Mouse (Mus musculus) brown adipose tissue, adult 24 weeks (tissue): ENCODE data around the gene Col16a1. TPM values are rescaled to one million over a fixed set of nuclear protein-coding genes. Genes with fewer than 3 reads are reported as not detected.

Source experiments
- H3K27ac ChIP-seq: fragments of 200-500 bp; replicated peaks from 2 replicates; pipeline ENCODE4 v1.5.1; 2012; ENCODE audit warnings: low read depth, mild to moderate bottlenecking, low read length
- H3K4me1 ChIP-seq: fragments of 200-500 bp; 2 replicates; pipeline ENCODE4 v1.6.1; 2012; ENCODE audit warnings: low read length, mixed read lengths; ENCODE audit not compliant: control insufficient read depth, insufficient read depth, insufficient read length
- H3K4me3 ChIP-seq: fragments of 200-500 bp; 2 replicates; pipeline ENCODE4 v1.5.1; 2012; ENCODE audit warnings: low read depth, mild to moderate bottlenecking, low read length, moderate library complexity; ENCODE audit not compliant: insufficient read depth
- polyA plus RNA-seq: library from polyadenylated mRNA; stranded (reverse); fragments of >200 nt; gene quantifications from 2 replicates; pipeline ENCODE4 v1.2.4, GENCODE M21; 2012; ENCODE audit not compliant: missing spikeins, insufficient read depth, insufficient read length

The Col16a1 gene
- polyA plus RNA-seq, 1 experiment, result 1.2 TPM

- Histone ChIP-seq H3K27ac (no peak overlapping the region), H3K4me3 (no peak overlapping the region), H3K4me1 (no peaks in the 10 kb centered on the region)
Measured at GRCm38 (mm10) chr4:130085246-130085820, 37.7 kb downstream of the Col16a1 start.

DNA sequence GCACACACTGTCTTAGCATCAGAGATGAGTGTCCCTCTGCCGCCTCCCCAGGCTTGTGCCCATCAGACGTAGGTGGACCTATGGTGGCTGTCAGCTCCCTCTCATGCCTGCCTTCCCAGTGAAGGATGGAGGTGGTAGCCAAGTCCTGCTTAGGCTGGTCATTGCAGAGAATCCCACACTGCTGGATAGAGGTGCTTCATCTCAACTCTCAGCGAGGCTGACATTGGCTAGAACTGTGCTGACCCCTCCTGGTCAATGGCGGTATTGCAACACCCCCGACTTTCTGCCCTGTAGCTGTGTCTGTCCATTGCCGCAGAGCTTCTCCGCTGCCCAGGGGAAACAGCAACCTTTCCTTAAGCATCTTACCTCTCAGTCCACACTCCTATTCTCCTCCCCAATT is 39.7 kb downstream of the Col16a1 start:
- no peak overlapping the region for H3K27ac ChIP-seq
- no peaks in the 10 kb centered on the region for H3K4me1 ChIP-seq
- H3K4me3 ChIP-seq, result no peak overlapping the region

DNA sequence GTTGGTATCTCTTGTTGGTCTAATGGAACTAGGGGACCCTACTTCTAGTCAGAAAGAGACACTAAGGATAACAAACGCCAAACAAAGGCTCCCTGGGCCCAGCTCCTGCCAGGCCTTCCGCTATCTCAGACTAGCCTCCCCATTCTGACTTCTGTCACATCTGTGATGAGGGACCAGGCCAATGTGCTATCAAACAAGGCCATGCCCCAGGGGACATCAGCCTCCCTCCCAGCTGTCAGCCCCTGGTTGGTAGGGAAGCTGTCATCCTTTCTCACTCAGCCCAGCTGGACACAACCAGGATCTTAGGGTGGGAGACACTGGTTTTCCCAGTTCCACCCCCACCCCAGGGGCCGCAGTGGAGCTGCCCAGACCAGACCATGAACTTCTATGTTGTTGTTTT is 47.5 kb downstream of the Col16a1 start:
- H3K4me3 ChIP-seq, result no peak overlapping the region
- no peak overlapping the region for H3K27ac ChIP-seq
- no peaks in the 10 kb centered on the region for H3K4me1 ChIP-seq

GRCm38 (mm10) chr4:130101183-130101582 is 53.5 kb downstream of the Col16a1 start:
- Histone ChIP-seq H3K27ac (no peak overlapping the region), H3K4me3 (no peak overlapping the region)

GRCm38 (mm10) chr4:130102111-130102651 is 54.5 kb downstream of the Col16a1 start, which contains the start of gene Pef1:
Pef1 (plus strand) TSS chr4:130102558.
- Histone ChIP-seq H3K4me3 (no peak within 1 kb of the TSS), H3K4me1 (no peaks in the 10 kb centered on the region), H3K27ac (no peak within 1 kb of the TSS)

More at GRCm38 (mm10) chr4:130101183-130101582, 53.5 kb downstream of the Col16a1 start:
- H3K4me1 ChIP-seq, result no peaks in the 10 kb centered on the region

- no peak overlapping the region for H3K27ac ChIP-seq
- H3K4me3 ChIP-seq, result no peak overlapping the region
- H3K4me1 ChIP-seq, result no peaks in the 10 kb centered on the region
Measured at GRCm38 (mm10) chr4:130103632-130104031, 56.0 kb downstream of the Col16a1 start.

GRCm38 (mm10) chr4:130104584-130104983 is 56.9 kb downstream of the Col16a1 start:
- H3K27ac ChIP-seq, result no peak overlapping the region
- no peak overlapping the region for H3K4me3 ChIP-seq
- H3K4me1 ChIP-seq, result peaks cover 6% of the 10 kb centered on the region

GRCm38 (mm10) chr4:130107065-130107443 is 59.4 kb downstream of the Col16a1 start:
- Histone ChIP-seq H3K4me1 (peaks cover 18% of the 10 kb centered on the region), H3K27ac (peak overlapping the region; percentile 87), H3K4me3 (peak overlapping the region; percentile 72)

- H3K27ac ChIP-seq, result peak overlapping the region; percentile 87
- H3K4me3 ChIP-seq, result peak overlapping the region; percentile 86
- H3K4me1 ChIP-seq, result peaks cover 22% of the 10 kb centered on the region
Measured at GRCm38 (mm10) chr4:130107444-130108131, 59.9 kb downstream of the Col16a1 start.

- peak overlapping the region; percentile 42 for H3K27ac ChIP-seq
- H3K4me3 ChIP-seq, result peak overlapping the region; percentile 4
- H3K4me1 ChIP-seq, result peaks cover 25% of the 10 kb centered on the region
Measured at GRCm38 (mm10) chr4:130108929-130109328, 61.3 kb downstream of the Col16a1 start.

- Histone ChIP-seq H3K4me3 (no peak overlapping the region), H3K27ac (0 out of 2 replicates have a peak overlapping the region, but pooled peaks have one; percentile 11), H3K4me1 (peaks cover 25% of the 10 kb centered on the region)
Measured at GRCm38 (mm10) chr4:130109666-130110065, 62.0 kb downstream of the Col16a1 start.

DNA sequence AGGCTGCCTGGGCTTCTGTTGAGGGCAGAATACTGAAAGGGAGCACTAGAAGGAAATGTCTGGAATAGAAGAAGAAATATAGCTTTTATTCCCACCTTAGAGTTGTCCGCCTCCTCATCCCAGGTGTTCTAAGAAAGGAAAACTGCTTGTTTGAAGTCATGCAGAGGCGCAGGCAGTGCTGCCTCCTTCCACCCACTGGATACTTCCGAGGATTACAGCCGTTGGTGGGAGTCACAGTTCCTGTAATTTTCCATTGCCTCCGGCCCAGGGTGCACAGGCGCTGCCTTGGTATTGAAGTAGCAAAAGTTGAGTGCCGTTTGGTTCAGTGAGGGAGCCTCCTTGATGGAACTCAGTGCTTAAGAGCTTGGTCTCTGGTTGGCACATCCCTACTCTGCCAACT is 62.5 kb downstream of the Col16a1 start:
- H3K4me1 ChIP-seq, result peaks cover 25% of the 10 kb centered on the region
- H3K27ac ChIP-seq, result peak overlapping the region; percentile 44
- H3K4me3 ChIP-seq, result no peak overlapping the region

DNA sequence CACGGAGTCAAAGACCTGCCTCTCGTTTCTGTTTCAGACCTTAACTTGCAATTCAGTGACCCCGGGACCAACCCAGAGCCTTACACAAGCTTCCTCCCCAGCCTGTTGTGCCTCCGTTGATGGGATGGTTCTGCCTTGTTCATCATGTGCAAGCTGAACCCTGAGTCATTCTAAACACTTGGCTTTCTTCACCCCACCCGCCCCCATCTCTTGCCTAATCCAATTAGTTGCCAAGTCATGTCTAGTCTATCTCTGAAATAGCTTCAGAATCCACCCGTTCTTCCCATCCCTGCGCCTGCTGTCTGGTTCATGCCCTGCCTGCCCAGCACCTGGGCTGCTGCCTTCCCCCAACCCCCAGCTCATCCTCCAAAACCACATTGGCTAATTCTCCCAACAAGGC is 64.7 kb downstream of the Col16a1 start:
- Histone ChIP-seq H3K4me3 (no peak overlapping the region), H3K27ac (peak overlapping the region; percentile 48; the same call in 1 of the 2 replicates), H3K4me1 (peaks cover 28% of the 10 kb centered on the region)

DNA sequence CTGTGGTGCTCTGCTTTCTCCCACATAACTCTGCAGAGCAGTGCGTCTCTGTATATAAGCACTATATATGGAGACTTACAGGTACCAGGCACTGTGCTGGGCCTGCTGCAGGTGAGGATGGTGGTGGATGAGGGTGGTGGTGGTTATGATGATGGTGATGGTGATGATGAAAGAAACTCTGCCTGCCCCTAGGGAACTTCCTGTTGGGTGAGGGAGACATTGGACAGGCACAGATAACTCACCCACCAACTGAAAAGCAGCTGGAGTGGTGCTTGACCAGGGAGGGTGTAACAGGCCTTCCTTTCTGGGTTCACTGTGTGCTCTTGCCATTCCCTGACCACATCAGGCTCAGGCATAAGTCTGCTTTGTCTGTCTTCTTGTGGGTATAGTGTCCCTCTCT is 65.1 kb downstream of the Col16a1 start:
- Histone ChIP-seq H3K27ac (no peak overlapping the region), H3K4me3 (no peak overlapping the region), H3K4me1 (peaks cover 28% of the 10 kb centered on the region)

- Histone ChIP-seq H3K27ac (no peak overlapping the region), H3K4me3 (no peak overlapping the region), H3K4me1 (peaks cover 3% of the 10 kb centered on the region; the same call in 1 of the 2 replicates)
Measured at GRCm38 (mm10) chr4:130120752-130121151, 73.1 kb downstream of the Col16a1 start.

DNA sequence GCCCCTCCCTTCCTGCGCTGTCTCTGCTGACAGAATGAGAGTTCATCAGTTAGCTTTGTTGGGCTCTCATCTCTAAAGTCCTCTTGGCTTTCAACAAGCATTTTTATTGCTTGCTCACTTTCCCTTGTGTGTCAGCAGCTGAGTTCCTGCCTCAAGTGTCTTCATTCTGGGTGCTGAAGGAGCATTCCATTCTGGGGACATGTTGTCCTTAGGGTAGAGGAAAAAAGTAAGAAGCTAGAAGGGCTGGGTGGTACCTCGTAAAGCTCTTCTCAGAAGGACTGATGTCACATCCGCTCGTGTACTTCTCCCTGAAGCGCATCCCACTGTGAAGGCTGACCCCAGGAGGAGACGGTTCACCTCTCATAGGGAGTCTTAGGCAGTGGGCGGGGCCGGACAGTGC is 73.9 kb downstream of the Col16a1 start:
- Histone ChIP-seq H3K4me1 (no peaks in the 10 kb centered on the region; the same call in 1 of the 2 replicates), H3K27ac (no peak overlapping the region), H3K4me3 (no peak overlapping the region)
